Mouse (Mus musculus): ENCODE data around the gene Slc8a1.

The Slc8a1 gene

GRCm38 (mm10) chr17:81416361-81417114 lies 321.6 kb downstream of the Slc8a1 start:
- no peak for DNase-seq (ENCODE audit: low read depth)

- no peak for DNase-seq (ENCODE audit: low read depth)
Observed at GRCm38 (mm10) chr17:81412736-81413135, 325.4 kb downstream of the Slc8a1 start.

DNA sequence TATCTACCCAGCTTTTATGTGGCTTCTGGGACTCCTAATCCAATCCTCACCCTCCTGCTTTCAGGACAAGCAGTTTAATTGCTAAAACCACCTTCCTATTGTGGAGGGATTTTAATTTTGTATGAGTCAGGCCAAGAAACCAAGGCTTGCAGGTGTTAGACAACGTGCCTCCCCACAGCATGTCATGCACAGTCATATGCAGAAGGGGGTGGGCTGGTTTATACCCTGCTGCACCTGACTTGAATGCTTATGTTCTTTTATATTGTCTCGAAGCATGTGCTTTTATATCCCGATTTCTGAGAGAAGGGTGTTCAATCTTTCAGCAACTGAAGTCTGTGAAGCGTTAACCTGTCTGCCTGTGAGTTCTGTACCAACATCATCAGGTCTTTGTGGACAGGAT lies 334.0 kb downstream of the Slc8a1 start:
- DNase-seq (ENCODE audit: low read depth), result no peak

DNA sequence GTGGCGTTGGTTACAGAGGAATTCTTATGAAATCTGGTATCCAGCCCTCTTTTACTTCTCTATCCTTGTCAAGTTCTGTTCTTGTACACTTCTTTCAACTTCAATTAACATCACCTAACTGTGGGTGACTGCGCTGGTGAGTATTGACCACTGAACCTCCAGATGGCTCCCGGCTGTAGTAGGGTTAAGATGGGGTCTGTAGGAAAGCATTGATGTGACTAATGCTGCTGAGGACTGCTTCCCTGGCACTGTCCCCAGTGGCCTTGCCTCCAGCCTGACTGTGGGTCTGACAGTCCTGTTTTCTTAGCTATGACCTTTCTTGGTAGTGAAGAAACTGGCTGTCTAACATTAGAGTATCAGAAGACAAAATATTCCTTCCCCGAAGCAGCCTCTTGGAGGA lies 335.1 kb downstream of the Slc8a1 start:
- peak; percentile 43 for DNase-seq (ENCODE audit: low read depth)

- DNase-seq (ENCODE audit: low read depth), result peak; percentile 71
Observed at GRCm38 (mm10) chr17:81402636-81403035, 335.5 kb downstream of the Slc8a1 start.

GRCm38 (mm10) chr17:81400377-81400776 lies 337.8 kb downstream of the Slc8a1 start:
- DNase-seq (ENCODE audit: low read depth), result no peak

GRCm38 (mm10) chr17:81397434-81397833 lies 340.7 kb downstream of the Slc8a1 start:
- no peak for DNase-seq (ENCODE audit: low read depth)

- DNase-seq (ENCODE audit: low read depth), result no peak
Observed at GRCm38 (mm10) chr17:81394124-81394523, 344.1 kb downstream of the Slc8a1 start.

DNA sequence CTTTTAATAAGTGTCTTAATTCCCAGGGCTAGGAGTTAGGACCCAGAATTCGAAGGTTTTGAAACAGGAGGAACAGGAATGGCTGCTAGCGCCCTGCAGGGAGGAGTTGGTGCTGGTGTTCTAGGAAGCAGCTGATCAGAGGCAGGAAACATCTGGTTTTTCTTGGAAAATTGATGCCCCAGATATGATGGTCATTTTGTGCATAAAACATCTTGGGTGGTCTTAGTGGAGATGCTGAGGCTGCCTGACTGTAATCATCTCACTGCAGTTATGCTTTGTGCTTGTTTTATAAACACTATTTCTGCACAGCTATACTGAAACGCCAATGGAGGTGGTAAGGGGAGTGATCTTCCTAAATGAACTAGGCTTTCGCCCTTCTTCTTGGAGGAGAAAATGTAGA lies 345.1 kb downstream of the Slc8a1 start:
- DNase-seq (ENCODE audit: low read depth), result no peak

DNA sequence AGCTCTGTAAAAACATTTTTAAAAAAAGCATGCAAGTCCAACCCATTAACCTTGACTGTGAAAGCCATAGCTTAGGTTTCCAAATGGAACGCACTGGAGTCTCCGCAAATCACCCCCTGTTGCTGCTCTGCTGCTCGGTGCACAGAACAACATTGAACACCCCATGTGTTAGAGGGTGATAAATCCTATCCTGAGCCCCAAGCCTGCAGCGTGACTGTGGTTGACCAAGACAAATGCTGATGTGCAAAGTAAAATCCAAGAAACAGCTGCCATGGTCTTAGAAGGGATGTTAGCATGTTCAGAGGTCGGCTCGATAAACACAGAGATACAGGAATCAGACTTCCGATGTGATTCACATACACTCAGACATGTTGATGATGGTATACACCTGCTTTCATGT lies 346.7 kb downstream of the Slc8a1 start:
- DNase-seq (ENCODE audit: low read depth), result no peak

DNA sequence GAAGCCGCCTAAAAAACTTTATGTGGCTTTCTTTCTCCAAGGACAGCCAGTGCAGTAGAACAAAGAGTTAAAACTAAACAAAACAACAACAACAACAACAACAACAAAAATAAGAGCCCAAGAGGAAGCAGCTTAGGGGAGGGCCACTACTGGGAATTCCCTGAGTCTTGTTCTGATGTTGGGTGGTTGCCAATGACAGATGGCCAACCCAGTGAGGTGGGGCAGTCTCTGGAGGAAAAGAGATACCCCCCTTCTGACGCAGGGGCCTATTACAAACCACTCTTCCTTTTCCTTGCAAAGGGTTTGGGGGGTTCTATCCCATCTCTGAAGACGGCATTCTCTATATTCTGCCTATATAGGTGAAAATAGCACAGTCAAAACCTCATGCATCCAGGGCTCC lies 347.4 kb downstream of the Slc8a1 start:
- DNase-seq (ENCODE audit: low read depth), result no peak

GRCm38 (mm10) chr17:81386118-81386517 lies 352.1 kb downstream of the Slc8a1 start:
- DNase-seq (ENCODE audit: low read depth), result no peak

DNA sequence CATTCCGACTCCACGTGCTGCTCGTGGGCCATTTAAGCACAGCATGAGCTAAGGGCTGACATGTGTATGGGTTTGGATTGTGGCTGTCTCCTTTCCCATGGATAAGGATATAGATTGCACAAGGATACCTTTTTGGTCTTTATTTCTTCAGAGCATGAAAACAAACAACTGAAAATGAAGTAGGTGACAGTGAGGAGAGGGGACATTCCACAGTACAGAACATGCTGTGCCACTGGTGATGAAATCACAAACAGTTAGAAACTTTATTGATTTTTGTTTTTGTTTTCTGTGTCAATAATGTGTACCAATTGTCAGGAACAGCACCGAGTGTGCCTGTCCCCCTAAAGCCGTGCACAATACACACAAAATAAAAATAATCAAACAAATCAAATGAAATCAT lies 352.7 kb downstream of the Slc8a1 start:
- DNase-seq (ENCODE audit: low read depth), result no peak

DNA sequence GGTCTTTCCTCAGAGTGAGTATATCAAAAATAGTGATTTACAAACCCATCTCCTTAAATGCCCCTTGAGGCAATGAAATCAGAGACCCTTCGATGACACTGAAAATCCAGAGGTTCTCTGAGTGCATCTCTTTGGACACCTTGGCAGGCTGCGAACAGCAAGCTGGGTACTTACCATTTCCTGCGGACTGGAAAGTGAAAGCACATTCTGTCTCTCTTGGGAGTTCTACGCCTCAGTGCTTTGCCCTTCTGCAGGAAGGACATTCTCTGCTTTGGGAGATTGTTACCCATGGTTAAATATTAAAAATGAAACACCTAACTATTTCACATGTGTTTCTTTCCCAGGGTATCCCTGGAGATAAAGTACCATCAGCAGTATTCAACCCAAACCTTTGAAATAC lies 354.7 kb downstream of the Slc8a1 start:
- DNase-seq (ENCODE audit: low read depth), result no peak

GRCm38 (mm10) chr17:81378436-81378835 lies 359.7 kb downstream of the Slc8a1 start:
- DNase-seq (ENCODE audit: low read depth), result no peak

GRCm38 (mm10) chr17:81377757-81378299 lies 360.3 kb downstream of the Slc8a1 start:
- DNase-seq (ENCODE audit: low read depth), result no peak

- no peak for DNase-seq (ENCODE audit: low read depth)
Observed at GRCm38 (mm10) chr17:81377195-81377594, 361.0 kb downstream of the Slc8a1 start.

DNA sequence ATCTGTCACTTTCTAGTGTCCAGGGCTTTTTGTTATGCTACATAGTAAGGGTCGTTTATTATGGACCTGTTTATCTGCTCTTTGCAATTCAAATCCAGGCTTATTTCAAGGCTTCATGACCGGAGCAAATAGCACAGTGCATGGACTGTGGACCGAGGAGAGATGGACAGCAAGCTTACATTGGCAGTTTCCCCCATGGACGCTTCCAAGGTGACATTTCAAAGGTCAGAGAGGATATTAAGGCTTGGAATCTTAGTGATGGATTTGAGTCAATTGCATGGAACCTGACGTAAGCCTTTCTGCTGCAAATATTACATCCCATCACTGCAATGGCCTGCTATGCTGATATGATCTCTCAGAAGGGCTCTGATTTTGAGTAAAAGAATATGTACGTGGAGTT lies 362.3 kb downstream of the Slc8a1 start:
- no peak for DNase-seq (ENCODE audit: low read depth)

- DNase-seq (ENCODE audit: low read depth), result no peak
Observed at GRCm38 (mm10) chr17:81369036-81369435, 369.1 kb downstream of the Slc8a1 start.

GRCm38 (mm10) chr17:81368503-81368902 lies 369.7 kb downstream of the Slc8a1 start:
- no peak for DNase-seq (ENCODE audit: low read depth)

DNA sequence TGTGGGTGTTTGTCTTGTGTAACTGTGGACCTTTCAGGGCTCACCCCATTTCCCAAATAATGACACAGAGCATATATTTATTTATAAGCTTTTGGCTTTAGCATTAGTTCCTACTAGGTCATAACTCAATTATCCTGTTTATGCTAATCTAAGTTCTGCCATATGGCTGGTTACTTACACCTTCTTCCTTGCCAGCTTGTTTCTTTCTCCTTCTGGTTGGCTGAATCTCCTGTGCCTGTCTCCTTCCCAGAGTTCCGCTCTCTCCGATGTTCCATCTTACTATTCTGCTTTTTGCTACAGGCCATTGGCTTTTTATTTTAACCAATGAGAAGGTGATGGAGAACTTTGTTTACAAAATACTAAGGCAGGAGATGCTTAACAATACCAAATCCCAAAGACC lies 374.8 kb downstream of the Slc8a1 start:
- no peak for DNase-seq (ENCODE audit: low read depth)

DNA sequence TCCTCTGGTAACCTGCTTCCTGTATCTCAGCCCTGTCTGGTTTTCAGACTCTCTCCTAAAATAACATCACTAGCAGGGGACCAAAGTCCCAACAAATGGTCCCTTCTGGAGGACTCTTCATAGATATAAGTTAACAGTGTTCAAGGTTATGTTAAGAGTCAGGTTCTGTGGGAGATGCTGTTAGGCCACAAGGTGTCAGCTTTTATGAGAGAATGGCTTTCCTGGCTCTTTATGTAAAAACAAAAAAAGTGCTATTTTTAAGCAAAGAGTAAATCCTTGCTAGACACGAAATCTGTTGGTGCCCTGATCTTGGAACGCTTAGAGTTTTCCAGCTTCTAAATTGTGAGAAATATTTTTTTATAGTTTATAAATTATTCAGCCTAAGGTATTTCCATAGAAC lies 377.6 kb downstream of the Slc8a1 start:
- no peak for DNase-seq (ENCODE audit: low read depth)

DNA sequence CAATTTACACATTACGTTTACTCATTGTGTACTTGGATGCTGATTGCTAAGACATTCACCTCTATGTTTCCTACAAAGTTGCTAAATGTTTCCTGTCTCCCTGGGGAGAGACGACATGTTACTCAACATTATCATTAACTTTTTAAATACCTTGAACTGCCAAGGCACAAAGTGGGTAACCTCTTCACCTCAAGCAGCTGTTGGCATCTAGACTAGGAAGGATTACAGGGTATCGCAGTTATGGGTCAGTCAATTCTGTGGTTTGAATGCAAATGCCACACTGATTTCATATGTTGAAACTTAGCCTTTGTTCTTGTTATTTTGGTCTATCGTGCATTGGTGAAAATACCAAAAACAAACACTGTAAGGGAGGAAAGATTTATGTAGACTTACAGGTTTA lies 378.1 kb downstream of the Slc8a1 start:
- no peak for DNase-seq (ENCODE audit: low read depth)
